Mouse (Mus musculus) C2C12 (cell line): ENCODE measurements around the gene Pltp.

Source experiments
- CEBPB ChIP-seq: IDR thresholded peaks from one replicate; pipeline ENCODE4 v1.6.1; 2011; ENCODE audit warnings: low read depth, mild to moderate bottlenecking, control low read depth, moderate library complexity
- CTCF ChIP-seq: IDR thresholded peaks from one replicate; pipeline ENCODE4 v1.5.1; 2011; ENCODE audit not compliant: control insufficient read depth, insufficient read depth, insufficient read length
- FOSL1 ChIP-seq: IDR thresholded peaks from one replicate; pipeline ENCODE4 v1.8.0; 2011; ENCODE audit warnings: mild to moderate bottlenecking, low read length; ENCODE audit not compliant: poor library complexity, insufficient read depth, severe bottlenecking
- MYOD1 ChIP-seq: IDR thresholded peaks from one replicate; pipeline ENCODE4 v1.6.1; 2011; ENCODE audit warnings: low read depth; ENCODE audit not compliant: control insufficient read depth, insufficient read length
- USF1 ChIP-seq: IDR thresholded peaks from one replicate; pipeline ENCODE4 v1.6.1; 2011; ENCODE audit warnings: low read depth, mild to moderate bottlenecking, control low read depth, moderate library complexity

- TF ChIP-seq CTCF: no peak
- no peak for TF ChIP-seq MYOD1
- TF ChIP-seq USF1: no peak
- no peak for TF ChIP-seq CEBPB
- no peak for TF ChIP-seq FOSL1
Observed at GRCm38 (mm10) chr2:164882619-164883018, 25.1 kb upstream of the Pltp start.
